9 mouse cellular contexts compared by ENCODE assay signal in genomic region chr2:26515335-26515734, GRCm38 (mm10). TPM values are rescaled to one million over a fixed set of nuclear protein-coding genes. Genes with fewer than 3 reads are reported as not detected.
DNase-seq lines count a peak whose midpoint lies in the region; ATAC-seq and TF ChIP-seq lines count a peak whose summit lies in the region.
"Had no signal": no experiment of that assay in that cellular context is flagged by ENCODE, and none has a peak within 500 bp of the region (broad histone marks: within the 10 kb centered on the region; RNA-seq: fewer than 3 reads in every experiment).

No protein-coding gene starts in this region.

- no peak overlapping the region for H3K9ac ChIP-seq in neural tube, embryonic 13.5 days

- no peak for TF ChIP-seq CTCF in layer of hippocampus, adult 2 months (conservative IDR thresholded peaks at IDR 0.05)

- H3K4me1 ChIP-seq in neural tube, embryonic 13.5 days (replicated peaks), result peaks cover 32% of the 10 kb centered on the region

- H3K27ac ChIP-seq in layer of hippocampus, adult 2 months, result peak overlapping the region; percentile 48
- peak overlapping the region; percentile 43; the same call in 1 of the 2 replicates for H3K27ac ChIP-seq in neural tube, embryonic 13.5 days (replicated peaks)
- H3K27ac ChIP-seq: macrophage had no signal

- DNase-seq in layer of hippocampus, adult 2 months (ENCODE audit: low spot score in 2 of 2), result no peak
- no peak for DNase-seq in layer of hippocampus, adult 11-12 months (ENCODE audit: low spot score)
- DNase-seq in heart, adult 9 months (ENCODE audit: low spot score in 2 of 2), result peak; percentile 71 to 75
- DNase-seq in heart, postnatal 25 days (ENCODE audit: low spot score), result peak; percentile 51
- no peak for DNase-seq in spleen, postnatal 4 days (ENCODE audit: low spot score in 2 of 2)
- DNase-seq in gastrocnemius, postnatal 36 days, result no peak
- DNase-seq: right cerebral cortex, postnatal 14 days had no signal

- intact Hi-C loops in heart, postnatal 25 days (cut with DNase I), result no loop called here
- intact Hi-C loops in gastrocnemius, postnatal 36 days (cut with DNase I), result no loop called here

- H3K4me2 ChIP-seq in neural tube, embryonic 13.5 days, result no peak overlapping the region

- H3K9me3 ChIP-seq in neural tube, embryonic 13.5 days, result no peaks in the 10 kb centered on the region

- no peaks in the 10 kb centered on the region for H3K27me3 ChIP-seq in neural tube, embryonic 13.5 days

- H3K36me3 ChIP-seq in neural tube, embryonic 13.5 days, result no peaks in the 10 kb centered on the region

- no peak overlapping the region for H3K4me3 ChIP-seq in layer of hippocampus, adult 2 months
- H3K4me3 ChIP-seq in neural tube, embryonic 13.5 days, result no peak overlapping the region

- WGBS in neural tube, embryonic 13.5 days, result 73% methylated on average over 2 of the region's 2 CpGs

- no peak for ATAC-seq in neural tube, embryonic 13.5 days (ENCODE audit: low read depth)

RNA-seq across cellular contexts. Expression of gene Notch1, which starts 1.1 kb away (rescaled TPM):
- total RNA-seq in layer of hippocampus, adult 2 months (2021), result 10 to 100 TPM; 32.7 to 35.7 TPM
- 10 to 100 TPM; 27.5 to 32.3 TPM for total RNA-seq in heart, postnatal 25 days (2021)
- polyA plus RNA-seq in neural tube, embryonic 13.5 days (2015; fragmentation: Nextera tagmentation; extraction: Ambion mirVana), result 19.3 and 20.5 TPM in 2 replicates
- total RNA-seq in gastrocnemius, postnatal 36 days (2021), result 1 to 10 TPM; 7.7 to 8.0 TPM

Comparison
In these comparisons a context has a peak if more than half of its experiments do, and no peak if none do; other contexts are left out.
1. DNase-seq: peak in heart, adult 9 months (2 of 2) and heart, postnatal 25 days (single experiment); none in layer of hippocampus, adult 2 months (0 of 2), layer of hippocampus, adult 11-12 months (single experiment), spleen, postnatal 4 days (0 of 2) and gastrocnemius, postnatal 36 days (0 of 2).